Mouse (Mus musculus) lung, postnatal 0 days (tissue): ENCODE results near the gene Ncan.

Source experiments
- CTCF ChIP-seq: IDR thresholded peaks from 2 replicates; pipeline ENCODE4 v1.5.1; 2016; ENCODE audit warnings: antibody characterized with exemption, mild to moderate bottlenecking
- EP300 ChIP-seq: IDR thresholded peaks from 2 replicates; pipeline ENCODE4 v1.6.1; 2016; ENCODE audit warnings: antibody characterized with exemption, mild to moderate bottlenecking, control low read depth

DNA sequence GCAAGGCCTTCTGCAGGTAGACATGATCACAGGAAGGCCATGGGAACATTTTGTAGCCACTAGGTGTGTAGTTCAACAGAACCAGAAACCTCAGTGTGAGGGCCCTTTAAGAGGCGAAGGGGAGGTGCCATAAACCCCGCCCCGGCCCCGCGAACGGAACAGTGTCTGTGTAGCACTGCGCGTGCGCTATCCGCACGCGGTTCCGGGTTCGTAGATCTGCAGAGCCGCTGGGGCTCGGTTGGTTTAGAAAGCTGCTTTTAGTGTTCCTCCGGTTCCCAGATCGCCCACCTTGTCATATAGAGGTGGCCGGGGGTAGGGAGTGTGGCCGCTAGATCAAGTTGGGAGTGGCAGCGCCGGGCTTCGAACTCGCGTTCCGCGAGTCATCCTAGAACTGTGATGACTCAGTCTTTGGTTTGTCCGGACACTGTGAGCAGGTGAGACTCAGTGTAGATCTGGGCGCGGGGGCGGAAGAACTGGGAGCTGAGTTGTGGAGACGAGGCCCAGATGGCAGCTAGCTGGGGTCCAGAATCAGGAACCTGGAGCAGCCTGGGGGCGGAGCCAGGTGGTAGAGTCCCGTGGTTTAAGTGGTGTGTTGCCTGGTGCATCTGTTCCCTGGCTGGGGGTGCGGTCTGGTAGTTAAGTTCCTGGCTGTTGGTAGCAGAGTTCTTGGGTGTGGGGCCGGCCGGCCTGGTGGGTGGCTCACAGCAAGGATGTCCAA is 10.7 kb upstream of the Ncan start, which contains the start of gene Nr2c2ap:
- TF ChIP-seq CTCF (no peak; the same call in 1 of the 2 replicates), EP300 (no peak)
